Mouse (Mus musculus) forebrain, embryonic 10.5 days (tissue): ENCODE data around the gene Pbx1. TPM values are rescaled to one million over a fixed set of nuclear protein-coding genes. Genes with fewer than 3 reads are reported as not detected.

Source experiments
- DNase-seq: peaks from one replicate; pipeline ENCODE4 v3.0.0-alpha.2; 2017; ENCODE audit warnings: low spot score; ENCODE audit errors: extremely low spot score
- H3K27ac ChIP-seq: fragments of 300-500 bp; sonication (generic); 2 replicates; pipeline ENCODE4 v1.5.1; 2016; ENCODE audit warnings: mild to moderate bottlenecking
- H3K27me3 ChIP-seq: fragments of 300-500 bp; sonication (generic); 2 replicates; pipeline ENCODE4 v1.6.1; 2016; ENCODE audit warnings: mild to moderate bottlenecking; ENCODE audit not compliant: poor library complexity, severe bottlenecking
- H3K36me3 ChIP-seq: fragments of 300-500 bp; sonication (generic); replicated peaks from 2 replicates; pipeline ENCODE4 v1.6.1; 2016; ENCODE audit warnings: mild to moderate bottlenecking, moderate library complexity
- H3K4me1 ChIP-seq: fragments of 300-500 bp; sonication (generic); 2 replicates; pipeline ENCODE4 v1.6.1; 2016
- H3K4me3 ChIP-seq: fragments of 300-500 bp; sonication (generic); 2 replicates; pipeline ENCODE4 v1.5.1; 2016; ENCODE audit warnings: mild to moderate bottlenecking, moderate library complexity
- H3K9me3 ChIP-seq: fragments of 300-500 bp; sonication (generic); 2 replicates; pipeline ENCODE4 v1.6.1; 2016; ENCODE audit warnings: mild to moderate bottlenecking, moderate library complexity
- WGBS: fragments of 180-500 bp; shearing (Covaris S2); methylation state at CpG from one replicate; pipeline ENCODE4 v1.1.7; 2016; 5-methylcytosine and 5-hydroxymethylcytosine counted together
- polyA plus RNA-seq: library from polyadenylated mRNA; unstranded; fragments of >200 nt; fragmentation: Nextera tagmentation; extraction: Ambion mirVana; gene quantifications from 2 replicates; pipeline ENCODE4 v1.2.1, GENCODE M21; 2016

The Pbx1 gene
- polyA plus RNA-seq, 1 experiment from 2014 or later: 38.2 TPM

- 73% methylated on average over 12 of the region's 12 CpGs for WGBS
- Histone ChIP-seq H3K9me3 (no peaks in the 10 kb centered on the region), H3K27me3 (no peaks in the 10 kb centered on the region), H3K4me1 (peaks cover 74% of the 10 kb centered on the region), H3K4me3 (no peak overlapping the region), H3K36me3 (peaks cover 11% of the 10 kb centered on the region), H3K27ac (peak overlapping the region; percentile 46)
- DNase-seq: no peak
Observed at GRCm38 (mm10) chr1:168323436-168324108, 108.5 kb downstream of the Pbx1 start.

GRCm38 (mm10) chr1:168322892-168323291 lies 109.2 kb downstream of the Pbx1 start:
- H3K4me1 ChIP-seq: peaks cover 69% of the 10 kb centered on the region

GRCm38 (mm10) chr1:168319695-168320094 lies 112.4 kb downstream of the Pbx1 start:
- H3K4me3 ChIP-seq: no peak overlapping the region
- no peak overlapping the region for H3K27ac ChIP-seq
- DNase-seq: no peak
- H3K4me1 ChIP-seq: peaks cover 37% of the 10 kb centered on the region
- H3K9me3 ChIP-seq: no peaks in the 10 kb centered on the region
- peaks cover 15% of the 10 kb centered on the region for H3K36me3 ChIP-seq
- 93% methylated on average over 5 of the region's 5 CpGs for WGBS
- no peaks in the 10 kb centered on the region for H3K27me3 ChIP-seq

More at GRCm38 (mm10) chr1:168322892-168323291, 109.2 kb downstream of the Pbx1 start:
- DNase-seq: no peak
- Histone ChIP-seq H3K4me3 (no peak overlapping the region), H3K9me3 (no peaks in the 10 kb centered on the region), H3K27ac (no peak overlapping the region), H3K27me3 (no peaks in the 10 kb centered on the region), H3K36me3 (peaks cover 10% of the 10 kb centered on the region)
- 100% methylated on average over 1 of the region's 1 CpGs for WGBS

- Histone ChIP-seq H3K27me3 (no peaks in the 10 kb centered on the region), H3K36me3 (peaks cover 15% of the 10 kb centered on the region), H3K9me3 (no peaks in the 10 kb centered on the region), H3K4me1 (peaks cover 29% of the 10 kb centered on the region), H3K4me3 (no peak overlapping the region), H3K27ac (no peak overlapping the region)
- DNase-seq: no peak
- 83% methylated on average over 13 of the region's 13 CpGs for whole genome bisulfite sequencing
Observed at GRCm38 (mm10) chr1:168318899-168319469, 113.1 kb downstream of the Pbx1 start.

- peaks cover 14% of the 10 kb centered on the region; the same call in 1 of the 2 replicates for H3K36me3 ChIP-seq
- DNase-seq: no peak
- no peaks in the 10 kb centered on the region for H3K9me3 ChIP-seq
- H3K27ac ChIP-seq: no peak overlapping the region
- no peaks in the 10 kb centered on the region for H3K27me3 ChIP-seq
- H3K4me1 ChIP-seq: peaks cover 22% of the 10 kb centered on the region
- H3K4me3 ChIP-seq: no peak overlapping the region
Observed at GRCm38 (mm10) chr1:168313772-168314171, 118.3 kb downstream of the Pbx1 start.

- no peak overlapping the region for H3K4me3 ChIP-seq
- no peak for DNase-seq
- 89% methylated on average over 7 of the region's 7 CpGs for WGBS
- H3K27me3 ChIP-seq: no peaks in the 10 kb centered on the region
- peaks cover 14% of the 10 kb centered on the region; the same call in 1 of the 2 replicates for H3K36me3 ChIP-seq
- H3K27ac ChIP-seq: no peak overlapping the region
- H3K4me1 ChIP-seq: peaks cover 28% of the 10 kb centered on the region
- no peaks in the 10 kb centered on the region for H3K9me3 ChIP-seq
Observed at GRCm38 (mm10) chr1:168312710-168313447, 119.2 kb downstream of the Pbx1 start.

GRCm38 (mm10) chr1:168309101-168309521 lies 123.0 kb downstream of the Pbx1 start:
- no peak for DNase-seq
- 86% methylated on average over 8 of the region's 8 CpGs for WGBS
- Histone ChIP-seq H3K9me3 (no peaks in the 10 kb centered on the region), H3K4me3 (no peak overlapping the region), H3K36me3 (peaks cover 13% of the 10 kb centered on the region; the same call in 1 of the 2 replicates), H3K27me3 (no peaks in the 10 kb centered on the region), H3K27ac (peak overlapping the region; percentile 63), H3K4me1 (peaks cover 37% of the 10 kb centered on the region)

GRCm38 (mm10) chr1:168307275-168308182 lies 124.5 kb downstream of the Pbx1 start:
- WGBS: 68% methylated on average over 14 of the region's 14 CpGs
- Histone ChIP-seq H3K36me3 (peaks cover 13% of the 10 kb centered on the region; the same call in 1 of the 2 replicates), H3K9me3 (no peaks in the 10 kb centered on the region), H3K27me3 (no peaks in the 10 kb centered on the region), H3K4me3 (no peak overlapping the region), H3K4me1 (peaks cover 37% of the 10 kb centered on the region), H3K27ac (peak overlapping the region; percentile 63)
- DNase-seq: no peak

GRCm38 (mm10) chr1:168300505-168300904 lies 131.6 kb downstream of the Pbx1 start:
- WGBS: 85% methylated on average over 6 of the region's 6 CpGs
- Histone ChIP-seq H3K9me3 (no peaks in the 10 kb centered on the region), H3K4me3 (no peak overlapping the region), H3K27me3 (no peaks in the 10 kb centered on the region), H3K4me1 (peaks cover 23% of the 10 kb centered on the region), H3K36me3 (peaks cover 25% of the 10 kb centered on the region), H3K27ac (no peak overlapping the region)
- no peak for DNase-seq

GRCm38 (mm10) chr1:168299928-168300365 lies 132.1 kb downstream of the Pbx1 start:
- Histone ChIP-seq H3K27ac (0 out of 2 replicates have a peak overlapping the region, but pooled peaks have one; percentile 9), H3K4me1 (peaks cover 23% of the 10 kb centered on the region), H3K4me3 (no peak overlapping the region), H3K27me3 (no peaks in the 10 kb centered on the region), H3K36me3 (peaks cover 25% of the 10 kb centered on the region), H3K9me3 (no peaks in the 10 kb centered on the region)
- 84% methylated on average over 12 of the region's 12 CpGs for WGBS
- DNase-seq: no peak

GRCm38 (mm10) chr1:168299181-168299580 lies 132.9 kb downstream of the Pbx1 start:
- H3K27ac ChIP-seq: no peak overlapping the region
- WGBS: 94% methylated on average over 8 of the region's 8 CpGs

GRCm38 (mm10) chr1:168296290-168296689 lies 135.8 kb downstream of the Pbx1 start:
- no peak for DNase-seq
- H3K36me3 ChIP-seq: peaks cover 24% of the 10 kb centered on the region
- H3K27ac ChIP-seq: no peak overlapping the region
- H3K4me3 ChIP-seq: no peak overlapping the region
- 77% methylated on average over 2 of the region's 2 CpGs for WGBS
- no peaks in the 10 kb centered on the region for H3K9me3 ChIP-seq
- peaks cover 33% of the 10 kb centered on the region for H3K4me1 ChIP-seq
- no peaks in the 10 kb centered on the region for H3K27me3 ChIP-seq

More at GRCm38 (mm10) chr1:168299181-168299580, 132.9 kb downstream of the Pbx1 start:
- H3K4me1 ChIP-seq: peaks cover 23% of the 10 kb centered on the region
- DNase-seq: no peak
- no peak overlapping the region for H3K4me3 ChIP-seq
- no peaks in the 10 kb centered on the region for H3K9me3 ChIP-seq
- H3K27me3 ChIP-seq: no peaks in the 10 kb centered on the region
- peaks cover 25% of the 10 kb centered on the region for H3K36me3 ChIP-seq
